Mouse (Mus musculus): Measurements from ENCODE around the gene Camsap2.

DNA sequence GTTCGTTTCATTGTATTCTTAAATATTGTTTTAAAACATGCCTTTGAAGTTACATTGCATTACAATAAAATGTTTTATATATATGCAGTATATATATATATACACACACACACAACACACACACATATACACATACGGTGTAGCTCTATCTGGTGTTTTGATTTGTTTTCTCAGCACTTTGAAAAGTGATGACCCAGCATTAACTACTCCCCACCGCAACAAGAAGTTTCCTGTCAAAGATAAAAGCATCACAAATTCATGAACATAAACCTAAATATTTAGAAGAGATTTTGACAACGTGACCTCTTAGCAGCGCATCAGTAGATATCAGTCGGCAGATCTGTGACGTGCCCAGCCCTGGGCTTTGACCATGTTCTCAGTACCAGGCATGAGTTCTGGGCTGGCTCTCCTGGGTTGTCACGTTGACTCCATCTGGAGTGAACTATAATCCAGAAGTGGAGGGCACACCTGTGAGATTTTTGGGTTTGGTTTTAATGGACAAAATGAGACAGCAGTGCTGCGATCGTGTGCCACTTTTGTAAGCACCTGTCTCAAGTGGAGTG is 91.3 kb downstream of the Camsap2 start:
- no peak for TF ChIP-seq POLR2A (IDR thresholded peaks at IDR 0.05; ENCODE audit: borderline replicate concordance, extremely low read depth, low read depth, low read length)
- TF ChIP-seq CTCF (IDR thresholded peaks at IDR 0.05; ENCODE audit: insufficient read depth, low read length): no peak
